Mouse (Mus musculus) spleen, adult 2 months (tissue): ENCODE results near the gene Zfp113. TPM values are rescaled to one million over a fixed set of nuclear protein-coding genes. Genes with fewer than 3 reads are reported as not detected.
"Not testable (repeated sequence)": the region's sequence is repeated elsewhere in the genome, so short reads cannot be mapped to it uniquely, and the experiment has no call there.

Experiments used
- DNase-seq, 2 experiments: peaks; one replicate each; pipeline versions ENCODE4 v3.0.0 to v3.0.0-alpha.2; 2012 to 2021; ENCODE audit warnings: low spot score in 2 of 2, low read depth in 1 of 2
- H3K27ac ChIP-seq: fragments of 200-500 bp; 2 replicates; pipeline ENCODE4 v1.5.1; 2012; ENCODE audit warnings: low read length, inconsistent platforms; ENCODE audit not compliant: insufficient read depth
- H3K27me3 ChIP-seq: fragments of 200-500 bp; 2 replicates; pipeline ENCODE4 v1.6.1; 2012; ENCODE audit warnings: mild to moderate bottlenecking, moderate library complexity, low read length, inconsistent platforms; ENCODE audit not compliant: control insufficient read depth, insufficient read depth
- H3K36me3 ChIP-seq: fragments of 200-500 bp; 2 replicates; pipeline ENCODE4 v1.6.1; 2012; ENCODE audit warnings: mild to moderate bottlenecking, low read length, inconsistent platforms; ENCODE audit not compliant: control insufficient read depth, insufficient read depth
- H3K4me1 ChIP-seq: fragments of 200-500 bp; 2 replicates; pipeline ENCODE4 v1.6.1; 2011; ENCODE audit warnings: inconsistent platforms; ENCODE audit not compliant: control insufficient read depth, insufficient read depth, insufficient read length
- H3K4me3 ChIP-seq: fragments of 200-500 bp; 2 replicates; pipeline ENCODE4 v1.5.1; 2011; ENCODE audit warnings: mild to moderate bottlenecking, inconsistent platforms; ENCODE audit not compliant: insufficient read depth, insufficient read length; ENCODE audit errors: extremely low read depth
- CTCF ChIP-seq: fragments of 200-500 bp; IDR thresholded peaks from 2 replicates; pipeline ENCODE4 v1.5.1; 2011; ENCODE audit warnings: mild to moderate bottlenecking, inconsistent platforms; ENCODE audit not compliant: insufficient read depth, insufficient read length, insufficient replicate concordance; ENCODE audit errors: extremely low read depth
- POLR2A ChIP-seq: fragments of 200-500 bp; IDR thresholded peaks from 2 replicates; pipeline ENCODE4 v1.6.1; 2011; ENCODE audit warnings: low read depth, low read length, inconsistent platforms
- WGBS: fragments of 180-500 bp; shearing (Covaris S2); methylation state at CpG from one replicate; pipeline ENCODE4 v1.1.7; 2018; 5-methylcytosine and 5-hydroxymethylcytosine counted together
- polyA plus RNA-seq: library from polyadenylated mRNA; depleted of rRNA; stranded (reverse); fragments of >200 nt; gene quantifications from 2 replicates; pipeline ENCODE4 v1.2.3, GENCODE M21; 2012

Zfp113 gene
- polyA plus RNA-seq, 1 experiment = 3.5 TPM

- H3K4me1 ChIP-seq = no peaks in the 10 kb centered on the region
- no peak for DNase-seq
- H3K36me3 ChIP-seq = peaks cover 5% of the 10 kb centered on the region
- 42% methylated on average over 8 of the region's 8 CpGs for WGBS
- H3K27me3 ChIP-seq = no peaks in the 10 kb centered on the region
- H3K4me3 ChIP-seq = no peak overlapping the region
- TF ChIP-seq CTCF = peak; percentile 13; the same call in 1 of the 2 replicates
- no peak for TF ChIP-seq POLR2A
- no peak overlapping the region for H3K27ac ChIP-seq
These were observed 17.5 kb downstream of the Zfp113 start for GRCm38 (mm10) chr5:138137935-138138549.

- WGBS = 77% methylated on average over 4 of the region's 4 CpGs
- Histone ChIP-seq H3K27ac (no peak overlapping the region), H3K4me1 (no peaks in the 10 kb centered on the region), H3K36me3 (peaks cover 10% of the 10 kb centered on the region), H3K27me3 (no peaks in the 10 kb centered on the region), H3K4me3 (no peak overlapping the region)
- TF ChIP-seq CTCF (no peak), POLR2A (no peak)
- DNase-seq = no peak
These were observed 18.3 kb downstream of the Zfp113 start for GRCm38 (mm10) chr5:138137257-138137656.

- Histone ChIP-seq H3K27me3 (no peaks in the 10 kb centered on the region), H3K4me1 (no peaks in the 10 kb centered on the region), H3K36me3 (peaks cover 25% of the 10 kb centered on the region), H3K4me3 (no peak overlapping the region), H3K27ac (no peak overlapping the region)
- DNase-seq = no peak
- WGBS = 94% methylated on average over 5 of the region's 5 CpGs
- TF ChIP-seq CTCF (no peak), POLR2A (no peak)
These were observed 23.0 kb downstream of the Zfp113 start for GRCm38 (mm10) chr5:138132425-138133064.

GRCm38 (mm10) chr5:138118041-138118440, 37.5 kb downstream of the Zfp113 start:
- no peak overlapping the region for H3K4me3 ChIP-seq
- no peak for DNase-seq
- TF ChIP-seq CTCF = no peak
- no peak for TF ChIP-seq POLR2A
- peaks cover 1% of the 10 kb centered on the region; the same call in 1 of the 2 replicates for H3K36me3 ChIP-seq
- no peaks in the 10 kb centered on the region for H3K27me3 ChIP-seq
- WGBS = 70% methylated on average over 3 of the region's 3 CpGs
- H3K4me1 ChIP-seq = peaks cover 3% of the 10 kb centered on the region; the same call in 1 of the 2 replicates
- no peak overlapping the region for H3K27ac ChIP-seq

GRCm38 (mm10) chr5:138117199-138118015, 38.1 kb downstream of the Zfp113 start:
- H3K27ac ChIP-seq = peak overlapping the region; percentile 84
- peaks cover 3% of the 10 kb centered on the region; the same call in 1 of the 2 replicates for H3K4me1 ChIP-seq
- peak overlapping the region; percentile 85 for H3K4me3 ChIP-seq
- H3K36me3 ChIP-seq = peaks cover 1% of the 10 kb centered on the region; the same call in 1 of the 2 replicates
- no peak for DNase-seq
- WGBS = 7% methylated on average over 16 of the region's 16 CpGs
- H3K27me3 ChIP-seq = no peaks in the 10 kb centered on the region
- TF ChIP-seq POLR2A (no peak), CTCF (no peak)

GRCm38 (mm10) chr5:138116255-138117198, 39.0 kb downstream of the Zfp113 start, which contains the start of gene Zscan21:
Gene Zscan21 (plus strand): TSS chr5:138116903.
- no peaks in the 10 kb centered on the region for H3K27me3 ChIP-seq
- peaks cover 3% of the 10 kb centered on the region; the same call in 1 of the 2 replicates for H3K4me1 ChIP-seq
- peak within 1 kb of the TSS; percentile 84 for H3K27ac ChIP-seq
- no peak for TF ChIP-seq CTCF
- TF ChIP-seq POLR2A = peak; percentile 67
- WGBS = 7% methylated on average over 38 of the region's 38 CpGs
- peak within 1 kb of the TSS; percentile 85 for H3K4me3 ChIP-seq
- peaks cover 1% of the 10 kb centered on the region; the same call in 1 of the 2 replicates for H3K36me3 ChIP-seq
- peak; percentile 66 to 81 for DNase-seq

- WGBS = 67% methylated on average over 4 of the region's 4 CpGs
- not testable (repeated sequence) for DNase-seq, H3K27me3 ChIP-seq, H3K4me3 ChIP-seq, H3K36me3 ChIP-seq, H3K4me1 ChIP-seq, H3K27ac ChIP-seq
These were observed 45.6 kb downstream of the Zfp113 start for GRCm38 (mm10) chr5:138109847-138110396.
